Mouse (Mus musculus) midbrain, postnatal 0 days (tissue): ENCODE data around the gene Map3k12. TPM values are rescaled to one million over a fixed set of nuclear protein-coding genes. Genes with fewer than 3 reads are reported as not detected.

Experiments used
- ATAC-seq: fragments of 200-750 bp; cut with Nextera tagmentation; 2 replicates; pipeline ENCODE4 v1.8.0; 2017; ENCODE audit warnings: moderate number of reproducible peaks, mild to moderate bottlenecking, moderate TSS enrichment, moderate library complexity; ENCODE audit not compliant: low FRiP score
- DNase-seq: peaks from one replicate; pipeline ENCODE4 v3.0.0-alpha.2; 2015; ENCODE audit warnings: low spot score
- H3K27ac ChIP-seq: fragments of 300-500 bp; sonication (generic); 2 replicates; pipeline ENCODE4 v1.5.1; 2014; ENCODE audit warnings: low read depth, mild to moderate bottlenecking, low read length, mixed read lengths
- H3K27me3 ChIP-seq: fragments of 300-500 bp; sonication (generic); 2 replicates; pipeline ENCODE4 v1.6.1; 2014; ENCODE audit warnings: low read length, control low read depth, mixed read lengths; ENCODE audit not compliant: insufficient read depth
- H3K36me3 ChIP-seq: fragments of 300-500 bp; sonication (generic); 2 replicates; pipeline ENCODE4 v1.6.1; 2014; ENCODE audit warnings: low read length, control low read depth, mixed read lengths; ENCODE audit not compliant: insufficient read depth
- H3K4me1 ChIP-seq: fragments of 300-500 bp; sonication (generic); 2 replicates; pipeline ENCODE4 v1.6.1; 2014; ENCODE audit warnings: mild to moderate bottlenecking, control low read depth, antibody characterized with exemption, low read length, mixed read lengths; ENCODE audit not compliant: insufficient read depth
- H3K4me2 ChIP-seq: fragments of 300-500 bp; sonication (generic); 2 replicates; pipeline ENCODE4 v1.6.1; 2014; ENCODE audit warnings: low read depth, mild to moderate bottlenecking, low read length, mixed read lengths; ENCODE audit not compliant: poor library complexity, severe bottlenecking
- H3K4me3 ChIP-seq: fragments of 300-500 bp; sonication (generic); 2 replicates; pipeline ENCODE4 v1.5.1; 2014; ENCODE audit warnings: low read depth, mild to moderate bottlenecking, low read length, moderate library complexity
- H3K9ac ChIP-seq: fragments of 300-500 bp; sonication (generic); replicated peaks from 2 replicates; pipeline ENCODE4 v1.6.1; 2014; ENCODE audit warnings: mild to moderate bottlenecking, low read length, moderate library complexity, mixed read lengths; ENCODE audit not compliant: poor library complexity, severe bottlenecking
- H3K9me3 ChIP-seq: fragments of 300-500 bp; sonication (generic); 2 replicates; pipeline ENCODE4 v1.6.1; 2016; ENCODE audit warnings: low read length, control low read depth
- CTCF ChIP-seq: IDR thresholded peaks from 2 replicates; pipeline ENCODE4 v1.5.1; 2016; ENCODE audit warnings: antibody characterized with exemption, mild to moderate bottlenecking
- WGBS: fragments of 180-500 bp; shearing (Covaris S2); extraction: QIAGEN DNeasy Blood & Tissue Kit; methylation state at CpG from one replicate; pipeline ENCODE4 v1.1.7; 2014; 5-methylcytosine and 5-hydroxymethylcytosine counted together
- polyA plus RNA-seq: library from polyadenylated mRNA; unstranded; fragments of >200 nt; fragmentation: Nextera tagmentation; extraction: Ambion mirVana; gene quantifications from 2 replicates; pipeline ENCODE4 v1.2.1, GENCODE M21; 2015
- total RNA-seq: library from RNA; depleted of rRNA; stranded (reverse); fragments of >200 nt; gene quantifications from 2 replicates; pipeline ENCODE4 v1.2.3, GENCODE M21; 2014

Gene Map3k12
- total and polyA plus RNA-seq, 2 experiments from 2014 or later: 49.7 to 73.3 TPM

- TF ChIP-seq CTCF: no peak
- H3K27ac ChIP-seq: no peak overlapping the region; the same call in 1 of the 2 replicates
- WGBS: 36% methylated on average over 6 of the region's 6 CpGs
- peak overlapping the region; percentile 52 for H3K4me2 ChIP-seq
- H3K36me3 ChIP-seq: 0 out of 2 replicates have a peak, but pooled peaks cover 2% of the 10 kb centered on the region
- H3K27me3 ChIP-seq: no peaks in the 10 kb centered on the region
- H3K4me1 ChIP-seq: no peaks in the 10 kb centered on the region
- ATAC-seq (no peak), DNase-seq (no peak)
- H3K9ac ChIP-seq: peak overlapping the region; percentile 20; the same call in 1 of the 2 replicates
- H3K9me3 ChIP-seq: no peaks in the 10 kb centered on the region
- H3K4me3 ChIP-seq: peak overlapping the region; percentile 35
These were observed 57.5 kb downstream of the Map3k12 start for GRCm38 (mm10) chr15:102459381-102459780.

GRCm38 (mm10) chr15:102458904-102459317, 58.0 kb downstream of the Map3k12 start, which contains the start of gene Prr13:
Gene Prr13 (plus strand): TSS chr15:102459028.
- Histone ChIP-seq H3K9me3 (no peaks in the 10 kb centered on the region), H3K4me1 (no peaks in the 10 kb centered on the region), H3K27ac (peak within 1 kb of the TSS; percentile 3), H3K9ac (peak within 1 kb of the TSS; percentile 20; the same call in 1 of the 2 replicates), H3K4me2 (peak within 1 kb of the TSS; percentile 52), H3K4me3 (peak within 1 kb of the TSS; percentile 35), H3K36me3 (0 out of 2 replicates have a peak, but pooled peaks cover 2% of the 10 kb centered on the region), H3K27me3 (no peaks in the 10 kb centered on the region)
- DNase-seq (peak; percentile 98), ATAC-seq (peak; percentile 78; the same call in 1 of the 2 replicates)
- TF ChIP-seq CTCF: peak; percentile 82
- under 1% methylated on average over 19 of the region's 19 CpGs for WGBS

GRCm38 (mm10) chr15:102458050-102458736, 58.7 kb downstream of the Map3k12 start:
- Histone ChIP-seq H3K4me3 (peak overlapping the region; percentile 35), H3K27ac (peak overlapping the region; percentile 3; the same call in 1 of the 2 replicates), H3K9ac (0 out of 2 replicates have a peak overlapping the region, but pooled peaks have one; percentile 20), H3K36me3 (0 out of 2 replicates have a peak, but pooled peaks cover 2% of the 10 kb centered on the region), H3K4me2 (peak overlapping the region; percentile 52), H3K27me3 (no peaks in the 10 kb centered on the region), H3K9me3 (no peaks in the 10 kb centered on the region), H3K4me1 (no peaks in the 10 kb centered on the region)
- ATAC-seq: no peak
- no peak for DNase-seq
- WGBS: 73% methylated on average over 5 of the region's 5 CpGs
- TF ChIP-seq CTCF: no peak

GRCm38 (mm10) chr15:102455993-102456392, 60.9 kb downstream of the Map3k12 start:
- peak; percentile 53 for TF ChIP-seq CTCF
- H3K27ac ChIP-seq: no peak overlapping the region
- no peak overlapping the region for H3K4me3 ChIP-seq
- no peak overlapping the region for H3K9ac ChIP-seq
- no peaks in the 10 kb centered on the region for H3K9me3 ChIP-seq
- H3K4me2 ChIP-seq: no peak overlapping the region
- H3K4me1 ChIP-seq: no peaks in the 10 kb centered on the region
- 37% methylated on average over 6 of the region's 6 CpGs for whole genome bisulfite sequencing
- DNase-seq (no peak), ATAC-seq (no peak)
- no peaks in the 10 kb centered on the region for H3K36me3 ChIP-seq
- no peaks in the 10 kb centered on the region for H3K27me3 ChIP-seq

- no peaks in the 10 kb centered on the region for H3K36me3 ChIP-seq
- H3K27me3 ChIP-seq: no peaks in the 10 kb centered on the region
- H3K4me1 ChIP-seq: no peaks in the 10 kb centered on the region
- WGBS: 80% methylated on average over 26 of the region's 26 CpGs
- H3K4me2 ChIP-seq: no peak overlapping the region
- H3K27ac ChIP-seq: no peak overlapping the region
- H3K9ac ChIP-seq: no peak overlapping the region
- DNase-seq (no peak), ATAC-seq (no peak)
- no peaks in the 10 kb centered on the region for H3K9me3 ChIP-seq
- H3K4me3 ChIP-seq: no peak overlapping the region
- TF ChIP-seq CTCF: no peak
These were observed 65.0 kb downstream of the Map3k12 start for GRCm38 (mm10) chr15:102451666-102452430.
